Mouse (Mus musculus) thymus, postnatal 4 days (tissue): ENCODE data around the gene Gm20696.

Source experiments
- DNase-seq: peaks from one replicate; pipeline ENCODE4 v3.0.0; 2021

The Gm20696 gene

DNA sequence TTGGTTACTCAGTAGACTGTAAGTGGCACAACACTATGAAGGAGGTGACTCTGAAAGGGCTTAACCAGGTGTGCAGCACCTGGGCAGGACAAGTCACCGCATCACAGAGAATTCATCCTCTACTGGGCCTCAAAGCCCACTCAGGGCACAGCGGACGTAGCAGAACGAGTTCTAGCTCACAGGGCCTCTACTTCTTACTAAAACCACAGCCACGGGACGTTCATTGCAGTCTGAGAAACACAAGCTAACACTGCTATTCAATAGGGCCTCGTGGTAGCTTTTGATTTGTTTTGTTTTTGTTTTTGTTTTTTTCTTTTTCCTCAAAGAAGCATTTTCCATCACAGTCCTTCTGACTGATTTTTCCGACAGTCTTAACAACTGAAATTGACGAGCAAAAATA lies 233.6 kb downstream of the Gm20696 start:
- DNase-seq = no peak

DNA sequence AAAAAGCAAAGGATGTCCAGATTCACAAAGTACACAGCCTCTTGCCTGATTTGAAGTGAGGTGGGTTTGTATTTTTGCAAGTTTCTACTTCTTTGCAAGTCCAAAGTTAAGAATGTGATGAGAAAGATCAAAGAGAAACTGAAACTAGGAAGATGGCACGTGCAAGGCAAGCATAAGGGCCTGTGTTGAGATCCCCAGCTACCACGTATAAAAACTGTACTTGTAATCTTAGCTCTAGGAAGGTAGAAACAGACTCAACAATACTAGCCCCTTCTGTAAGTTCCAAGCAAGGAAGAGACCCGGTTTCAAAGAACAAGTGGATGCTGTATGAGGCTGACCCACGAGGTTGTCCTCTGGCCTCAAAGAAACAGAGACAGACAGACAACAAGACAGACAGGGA lies 234.7 kb downstream of the Gm20696 start:
- DNase-seq = no peak

DNA sequence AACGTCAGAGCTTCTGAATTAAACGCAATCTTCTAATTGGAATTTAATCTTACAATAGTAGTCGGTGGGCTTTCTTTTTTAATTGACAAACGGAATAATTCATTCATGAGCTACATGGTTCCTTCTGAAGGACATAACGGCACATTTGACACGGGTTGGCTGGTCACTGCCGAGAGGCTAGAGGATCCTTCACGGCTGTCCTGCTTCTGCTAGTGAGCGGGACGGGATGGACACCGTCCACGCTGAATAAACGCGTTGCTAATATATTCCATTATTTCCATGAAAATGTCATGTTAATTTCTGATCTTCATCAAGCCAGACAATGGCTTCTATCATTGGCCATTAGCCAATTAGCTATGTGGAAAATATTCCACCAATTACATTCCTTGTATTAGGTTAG lies 236.0 kb downstream of the Gm20696 start:
- no peak for DNase-seq

- DNase-seq = no peak
These were observed 237.0 kb downstream of the Gm20696 start for GRCm38 (mm10) chr6:99429378-99430131.

- DNase-seq = no peak
These were observed 237.6 kb downstream of the Gm20696 start for GRCm38 (mm10) chr6:99428961-99429360.

GRCm38 (mm10) chr6:99427301-99427700 lies 239.3 kb downstream of the Gm20696 start:
- DNase-seq = no peak

DNA sequence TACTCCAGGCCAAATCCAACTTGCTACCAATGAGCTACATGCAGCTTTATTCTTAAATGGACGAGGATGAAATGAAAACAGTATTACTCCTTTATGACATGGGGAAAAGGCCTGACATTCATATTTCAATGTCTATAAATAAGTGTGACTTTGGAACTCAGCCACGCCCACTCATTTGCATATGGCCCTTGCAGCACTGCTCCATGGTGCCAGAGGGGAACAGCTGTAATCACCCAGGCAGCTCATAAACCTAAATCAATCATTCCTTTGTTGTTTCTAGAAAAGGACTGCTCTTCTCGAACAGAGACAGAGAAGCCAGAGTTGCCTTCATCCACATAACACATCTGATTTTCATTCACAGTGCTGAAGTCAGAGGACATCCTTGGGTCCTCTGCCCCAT lies 241.6 kb downstream of the Gm20696 start:
- no peak for DNase-seq

GRCm38 (mm10) chr6:99420666-99421065 lies 245.9 kb downstream of the Gm20696 start:
- DNase-seq = no peak

DNA sequence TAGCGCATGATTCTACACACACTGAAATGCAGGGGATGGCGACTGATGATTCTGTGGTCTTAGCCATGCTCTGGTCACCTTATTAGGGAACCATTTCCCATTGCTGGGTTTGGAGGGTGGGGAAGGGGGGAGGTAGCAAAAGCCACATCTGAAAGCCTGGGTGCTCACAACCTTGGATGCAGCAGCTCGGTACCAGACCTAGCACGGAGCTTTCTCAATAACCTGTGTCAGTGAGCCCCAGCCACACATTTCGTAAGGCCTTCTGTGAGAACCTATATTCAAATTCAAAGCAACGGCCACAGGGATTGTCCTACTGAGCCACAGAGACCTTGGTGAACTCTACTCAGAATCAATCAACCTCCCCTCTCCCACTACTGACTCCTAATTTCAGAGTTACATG lies 254.0 kb downstream of the Gm20696 start:
- DNase-seq = no peak

DNA sequence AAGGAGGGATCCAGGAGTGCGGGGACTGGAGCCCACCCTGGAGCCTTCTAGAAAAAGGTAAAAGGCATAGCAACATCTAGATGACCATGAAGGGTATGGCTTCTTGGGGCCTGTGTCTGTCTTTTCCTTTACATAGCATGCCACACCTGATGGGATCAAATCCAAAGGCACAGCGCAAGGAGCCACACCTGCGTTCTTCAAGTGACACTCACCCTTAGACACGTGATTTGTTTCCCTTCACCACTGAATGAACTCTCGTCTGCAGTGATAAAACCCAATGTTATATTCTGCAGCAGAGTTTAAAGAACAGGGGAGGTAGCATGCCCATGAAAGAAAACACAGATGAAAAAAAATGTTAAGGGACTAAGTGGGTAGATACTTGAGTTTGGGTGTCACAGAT lies 257.0 kb downstream of the Gm20696 start:
- DNase-seq = no peak

DNA sequence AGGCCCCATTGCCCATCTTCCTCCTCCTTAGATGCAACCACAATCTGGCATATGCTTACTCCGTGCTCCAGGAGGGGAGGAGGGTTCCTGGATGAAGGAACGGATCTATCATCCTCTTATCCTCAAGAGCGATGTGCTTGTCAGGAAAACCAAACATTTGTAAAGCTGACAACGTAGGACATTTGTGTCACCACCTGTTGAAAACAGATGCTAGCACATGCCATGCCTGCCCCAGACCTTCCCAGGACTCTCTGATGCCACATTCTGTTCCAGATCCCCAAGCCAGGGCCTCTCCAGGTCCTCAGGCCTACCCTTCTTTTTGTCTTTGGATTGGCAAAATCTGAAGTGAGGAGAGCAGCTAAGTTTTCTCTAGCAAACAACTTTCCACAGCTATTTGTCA lies 257.7 kb downstream of the Gm20696 start:
- DNase-seq = no peak

DNA sequence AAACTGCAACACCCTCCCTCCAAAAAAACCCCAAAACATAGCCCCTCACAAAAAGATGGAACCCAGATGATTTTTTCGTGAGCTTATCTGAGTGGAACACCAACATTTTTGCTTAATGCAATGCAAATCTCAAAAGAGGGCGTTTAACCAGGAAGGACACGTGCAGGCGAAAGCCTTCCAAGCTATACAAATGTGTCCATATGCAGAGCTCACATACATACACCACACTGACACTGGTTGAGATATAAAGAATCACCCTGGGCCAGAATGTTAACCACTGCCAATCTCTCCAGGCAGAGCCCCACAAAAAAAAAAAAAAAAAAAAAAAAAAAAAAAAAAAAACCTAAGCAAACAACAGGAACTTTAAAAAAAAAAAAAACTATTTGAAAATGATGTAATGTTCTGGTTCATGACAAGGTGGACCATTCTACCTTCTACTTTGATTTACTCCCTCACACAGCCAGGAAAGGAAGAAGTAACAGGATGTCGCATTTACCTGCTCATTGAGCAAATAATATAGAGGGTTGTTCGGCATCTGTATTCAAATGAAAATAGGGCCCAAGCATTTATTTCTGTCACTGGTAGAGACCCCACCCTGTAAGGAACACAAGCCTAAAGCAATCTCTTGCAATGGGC lies 262.7 kb downstream of the Gm20696 start:
- DNase-seq = no peak

- no peak for DNase-seq
These were observed 263.7 kb downstream of the Gm20696 start for GRCm38 (mm10) chr6:99402941-99403340.

- DNase-seq = peak; percentile 25
These were observed 264.2 kb downstream of the Gm20696 start for GRCm38 (mm10) chr6:99402370-99402769.

GRCm38 (mm10) chr6:99401801-99402200 lies 264.8 kb downstream of the Gm20696 start:
- DNase-seq = peak; percentile 69

GRCm38 (mm10) chr6:99401211-99401610 lies 265.4 kb downstream of the Gm20696 start:
- DNase-seq = peak; percentile 24

GRCm38 (mm10) chr6:99395745-99396144 lies 270.9 kb downstream of the Gm20696 start:
- DNase-seq = no peak

DNA sequence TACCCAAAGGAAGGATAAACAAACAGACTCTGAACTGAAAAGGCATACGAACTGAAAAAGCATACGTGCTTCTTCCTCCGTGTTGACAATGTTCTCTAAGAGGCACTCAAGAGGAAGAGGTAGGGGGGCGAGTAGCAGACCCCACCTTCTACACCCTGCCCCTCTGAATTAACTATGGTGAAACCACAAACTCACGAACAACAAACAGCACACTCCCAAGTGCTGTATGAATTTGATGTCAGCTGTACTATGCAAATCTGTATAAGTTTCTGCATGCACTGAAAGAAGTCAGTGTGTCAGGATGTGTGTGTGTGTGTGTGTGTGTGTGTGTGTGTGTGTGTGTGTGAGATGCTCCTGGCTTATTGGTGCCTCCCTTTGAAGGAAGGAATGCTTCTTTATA lies 271.8 kb downstream of the Gm20696 start:
- peak; percentile 55 for DNase-seq

DNA sequence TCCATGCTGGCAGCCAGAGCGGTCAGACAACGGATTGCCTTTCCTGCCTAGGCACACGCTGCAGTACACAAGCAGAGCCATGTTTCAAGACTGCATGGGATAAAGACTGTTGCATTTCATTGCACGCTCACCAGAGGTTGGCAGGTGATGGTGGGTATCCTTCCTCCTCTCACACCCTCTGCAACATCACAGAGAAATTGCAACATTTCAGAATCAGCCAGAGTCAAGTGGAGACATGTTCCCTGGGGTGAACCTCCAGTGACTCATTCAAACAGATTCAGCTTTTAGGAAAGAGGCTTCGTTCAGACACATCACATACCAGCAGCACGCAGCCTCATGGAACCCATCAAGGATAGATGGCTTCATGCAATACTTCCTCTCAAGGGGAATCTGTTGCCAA lies 274.1 kb downstream of the Gm20696 start:
- no peak for DNase-seq

GRCm38 (mm10) chr6:99388741-99389675 lies 277.6 kb downstream of the Gm20696 start:
- peak; percentile 75 for DNase-seq

DNA sequence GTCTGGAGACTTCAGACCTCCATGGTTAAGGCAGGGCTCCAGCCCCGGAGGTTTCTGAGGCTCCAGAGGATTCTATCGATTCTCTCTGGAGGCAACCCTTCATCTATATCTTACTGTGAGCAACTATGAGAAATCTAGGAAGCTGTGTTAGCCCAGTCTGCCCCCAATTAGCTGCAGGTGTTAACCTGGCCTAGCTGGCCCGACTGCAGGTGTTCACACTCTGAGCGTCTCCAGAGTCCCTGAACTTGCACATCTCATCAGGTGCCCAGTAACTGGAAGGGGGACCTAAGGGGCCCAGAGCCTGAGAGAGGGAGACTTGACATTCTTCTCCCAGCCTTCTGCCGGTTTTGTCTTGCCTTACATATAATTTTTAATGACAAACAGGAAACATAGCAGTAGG lies 278.6 kb downstream of the Gm20696 start:
- peak; percentile 57 for DNase-seq

DNA sequence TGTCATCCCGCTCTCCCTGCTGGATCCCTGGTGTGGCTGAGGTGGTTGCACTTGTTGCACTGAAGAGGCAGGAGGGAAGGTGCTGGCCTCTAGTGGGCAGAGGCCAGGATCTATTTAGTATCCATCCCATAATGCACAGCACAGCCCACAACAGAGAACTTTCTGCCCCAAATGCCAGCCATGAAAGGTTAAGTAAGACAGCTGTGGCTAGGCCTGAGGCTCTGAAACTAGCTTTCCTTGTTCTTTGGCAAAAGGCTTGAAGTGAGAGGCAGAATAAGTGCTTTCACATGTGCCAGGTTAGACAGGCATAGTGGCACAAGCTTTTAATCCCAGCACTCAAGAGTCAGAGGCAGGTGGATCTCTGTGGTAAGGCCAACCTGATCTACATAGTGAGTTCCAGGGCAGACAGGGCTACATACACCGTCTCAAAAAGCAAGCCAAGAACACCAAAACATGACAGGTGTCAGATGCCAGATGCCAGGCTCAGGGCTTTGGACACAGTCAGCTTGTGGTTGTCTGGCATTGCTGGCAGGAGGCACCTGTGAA lies 281.5 kb downstream of the Gm20696 start:
- DNase-seq = peak; percentile 72

DNA sequence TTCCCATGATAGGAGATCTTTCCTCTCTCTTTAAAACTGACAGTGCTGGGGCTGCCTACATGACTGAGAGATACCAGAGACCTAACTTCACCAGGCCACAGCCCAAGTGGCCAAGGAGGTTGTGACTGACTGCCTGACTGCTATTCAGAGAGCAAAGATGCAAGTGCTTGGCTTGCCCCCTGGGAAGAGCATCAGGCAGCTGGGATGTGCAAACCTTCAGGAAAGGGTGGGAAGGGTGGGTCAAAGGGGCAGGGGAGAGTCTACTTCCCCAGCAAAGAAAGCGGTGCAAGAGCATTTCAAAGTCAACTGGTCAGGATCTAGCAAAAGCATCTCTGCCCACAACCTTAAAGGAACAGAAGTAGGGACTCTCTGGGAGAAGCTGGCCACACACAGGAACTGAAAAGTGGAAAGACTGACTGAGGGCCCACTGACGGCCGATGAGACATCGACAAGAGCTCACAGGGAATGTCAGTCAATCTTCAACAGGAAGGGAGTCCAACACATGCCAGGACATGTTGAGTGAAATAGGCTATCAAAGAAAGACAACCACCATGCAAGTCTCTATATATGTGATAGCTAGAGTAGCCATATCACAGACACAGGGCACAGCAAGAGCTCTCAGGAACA lies 282.6 kb downstream of the Gm20696 start:
- no peak for DNase-seq
